Mouse (Mus musculus) limb, embryonic 10.5 days (tissue): ENCODE measurements around the gene Zfp82. TPM values are rescaled to one million over a fixed set of nuclear protein-coding genes. Genes with fewer than 3 reads are reported as not detected.

Experiments
- DNase-seq: peaks from one replicate; pipeline ENCODE4 v3.0.0-alpha.2; 2017; ENCODE audit warnings: low spot score
- H3K27ac ChIP-seq: fragments of 300-500 bp; sonication (generic); 2 replicates; pipeline ENCODE4 v1.5.1; 2016; ENCODE audit warnings: mild to moderate bottlenecking
- H3K27me3 ChIP-seq: fragments of 300-500 bp; sonication (generic); 2 replicates; pipeline ENCODE4 v1.6.1; 2016; ENCODE audit warnings: low read depth, mild to moderate bottlenecking; ENCODE audit not compliant: poor library complexity, severe bottlenecking
- H3K36me3 ChIP-seq: fragments of 300-500 bp; sonication (generic); 2 replicates; pipeline ENCODE4 v1.6.1; 2016; ENCODE audit warnings: mild to moderate bottlenecking, moderate library complexity
- H3K4me1 ChIP-seq: fragments of 300-500 bp; sonication (generic); 2 replicates; pipeline ENCODE4 v1.6.1; 2016
- H3K4me3 ChIP-seq: fragments of 300-500 bp; sonication (generic); 2 replicates; pipeline ENCODE4 v1.5.1; 2016; ENCODE audit warnings: mild to moderate bottlenecking, moderate library complexity
- H3K9me3 ChIP-seq: fragments of 300-500 bp; sonication (generic); replicated peaks from 2 replicates; pipeline ENCODE4 v1.6.1; 2016; ENCODE audit warnings: mild to moderate bottlenecking
- WGBS: fragments of 180-500 bp; shearing (Covaris S2); methylation state at CpG from one replicate; pipeline ENCODE4 v1.1.7; 2016; 5-methylcytosine and 5-hydroxymethylcytosine counted together
- polyA plus RNA-seq: library from polyadenylated mRNA; unstranded; fragments of >200 nt; fragmentation: Nextera tagmentation; extraction: Ambion mirVana; gene quantifications from 2 replicates; pipeline ENCODE4 v1.2.1, GENCODE M21; 2016

The Zfp82 gene
- polyA plus RNA-seq, 1 experiment from 2014 or later, result 5.3 TPM

DNA sequence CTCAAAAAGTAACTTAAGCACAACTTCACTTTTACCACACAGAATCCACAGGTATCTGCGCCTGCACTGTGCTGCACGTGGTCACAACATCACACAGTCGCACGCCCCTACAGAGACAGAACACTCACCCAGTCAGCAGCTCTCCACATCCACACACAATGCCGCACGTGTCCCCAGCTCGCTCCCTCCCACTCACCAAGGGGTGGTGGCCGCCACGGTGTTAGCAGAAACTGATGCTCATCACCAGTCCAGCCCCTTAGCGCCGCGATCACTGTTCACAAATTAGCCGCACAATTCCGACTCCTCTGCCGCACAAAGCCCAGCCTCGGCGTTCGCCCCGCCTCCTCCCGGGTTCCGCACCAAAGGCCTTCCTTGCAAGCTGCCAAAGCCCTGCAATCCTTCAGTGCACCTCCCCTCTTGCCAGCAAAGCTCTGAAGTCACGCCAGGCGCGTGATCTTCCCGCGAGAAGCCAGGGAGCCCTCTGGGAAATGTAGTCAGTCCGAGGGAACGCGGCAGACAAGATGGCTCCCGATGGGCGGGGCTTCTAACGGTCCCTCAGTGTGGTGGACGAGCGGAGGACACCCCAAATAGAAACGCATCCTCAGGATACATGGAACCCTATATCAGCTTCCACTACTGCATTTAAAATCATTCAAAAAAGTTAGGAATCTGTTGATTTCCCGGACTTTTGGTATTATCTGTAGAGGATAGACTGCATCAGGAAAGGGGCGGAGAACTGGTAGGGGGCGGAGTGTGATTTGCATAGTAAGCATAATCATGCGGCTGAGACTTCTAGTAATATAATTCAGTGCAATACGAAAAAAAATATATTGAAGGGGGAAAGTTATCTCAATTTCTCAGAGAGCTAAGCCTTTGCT is 17.6 kb upstream of the Zfp82 start, which contains the start of the genes Gm26920 and Zfp566:
Gene Gm26920 (minus strand): TSS at position 319 of the 878 bp plus-strand sequence.
Gene Zfp566 (minus strand): TSS at position 436 of the 878 bp plus-strand sequence.
- H3K4me1 ChIP-seq, result peaks cover 35% of the 10 kb centered on the region
- H3K27ac ChIP-seq, result peak within 1 kb of the TSS; percentile 90
- peaks cover 27% of the 10 kb centered on the region for H3K36me3 ChIP-seq
- H3K9me3 ChIP-seq, result no peaks in the 10 kb centered on the region
- H3K4me3 ChIP-seq, result peak within 1 kb of the TSS; percentile 81
- DNase-seq, result peak; percentile 96
- WGBS, result under 1% methylated on average over 40 of the region's 40 CpGs
- no peaks in the 10 kb centered on the region for H3K27me3 ChIP-seq

DNA sequence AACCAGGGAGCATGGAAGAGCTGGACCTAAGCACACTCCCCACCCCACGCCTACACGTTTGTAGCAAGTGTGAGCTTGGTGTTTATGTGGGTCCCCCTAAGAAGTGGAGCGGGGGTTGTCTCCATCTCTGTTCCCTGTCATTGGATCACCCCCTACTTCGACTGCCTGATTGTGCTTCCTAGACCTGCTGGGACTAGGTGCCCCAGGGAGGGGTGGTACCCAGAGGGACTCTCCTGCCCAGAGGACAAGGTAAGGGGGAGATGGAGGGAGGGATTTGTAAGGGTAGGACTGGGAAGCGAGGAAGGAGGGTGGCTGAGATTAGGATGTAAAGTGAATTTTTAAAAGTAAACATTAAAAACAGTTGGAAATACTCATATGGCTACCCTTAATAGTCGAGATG is 16.7 kb upstream of the Zfp82 start:
- Histone ChIP-seq H3K9me3 (no peaks in the 10 kb centered on the region), H3K4me3 (peak overlapping the region; percentile 81), H3K27me3 (no peaks in the 10 kb centered on the region), H3K4me1 (peaks cover 32% of the 10 kb centered on the region), H3K27ac (peak overlapping the region; percentile 90), H3K36me3 (peaks cover 37% of the 10 kb centered on the region)
- DNase-seq, result peak; percentile 33
- 13% methylated on average over 6 of the region's 6 CpGs for WGBS

DNA sequence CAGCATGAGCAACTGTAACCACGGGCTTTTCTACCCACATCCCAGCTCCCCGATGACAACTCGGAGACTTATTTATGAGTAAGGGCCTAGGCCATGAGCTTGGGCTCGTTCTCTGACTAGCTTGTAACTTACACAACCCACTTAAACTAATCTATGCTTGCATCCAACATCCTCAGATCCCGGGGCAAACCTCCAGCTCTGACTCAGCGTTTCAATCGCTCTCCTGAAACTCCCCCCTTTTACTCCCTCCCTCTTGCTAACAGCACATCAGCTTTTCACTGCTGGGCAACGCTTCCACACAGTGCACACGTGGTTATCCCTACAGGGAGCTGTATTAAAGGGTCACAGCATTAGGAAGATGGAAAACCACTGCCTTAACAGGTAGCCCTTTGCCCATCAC is 13.8 kb upstream of the Zfp82 start:
- Histone ChIP-seq H3K36me3 (peaks cover 66% of the 10 kb centered on the region), H3K27ac (no peak overlapping the region), H3K4me3 (no peak overlapping the region), H3K27me3 (no peaks in the 10 kb centered on the region), H3K9me3 (no peaks in the 10 kb centered on the region), H3K4me1 (peaks cover 26% of the 10 kb centered on the region)
- WGBS, result 92% methylated on average over 9 of the region's 9 CpGs
- DNase-seq, result no peak

DNA sequence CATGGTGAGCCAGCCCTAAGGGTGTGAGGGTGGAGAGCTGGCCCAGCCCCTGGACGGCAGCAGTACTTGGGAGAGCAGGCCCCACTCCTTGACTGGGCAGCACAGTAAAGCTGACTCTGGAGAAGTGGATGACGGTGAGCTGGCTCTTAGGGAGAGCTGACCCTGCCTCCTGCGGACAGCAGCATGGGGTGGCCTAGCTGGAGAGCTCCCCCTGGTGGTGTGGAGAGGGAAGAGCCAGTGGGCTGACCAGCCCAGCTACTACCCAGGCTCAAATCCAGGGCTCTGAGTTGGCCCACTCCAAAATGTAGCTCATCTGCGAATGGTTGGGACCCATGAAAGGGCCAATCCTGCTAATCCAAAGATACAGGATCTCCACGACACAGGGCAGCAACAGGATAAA is 8.1 kb downstream of the Zfp82 start:
- H3K4me3 ChIP-seq, result no peak overlapping the region
- no peak for DNase-seq
- H3K27ac ChIP-seq, result no peak overlapping the region
- H3K27me3 ChIP-seq, result no peaks in the 10 kb centered on the region
- H3K36me3 ChIP-seq, result peaks cover 75% of the 10 kb centered on the region
- H3K4me1 ChIP-seq, result no peaks in the 10 kb centered on the region
- no peaks in the 10 kb centered on the region for H3K9me3 ChIP-seq
- WGBS, result 83% methylated on average over 5 of the region's 5 CpGs

DNA sequence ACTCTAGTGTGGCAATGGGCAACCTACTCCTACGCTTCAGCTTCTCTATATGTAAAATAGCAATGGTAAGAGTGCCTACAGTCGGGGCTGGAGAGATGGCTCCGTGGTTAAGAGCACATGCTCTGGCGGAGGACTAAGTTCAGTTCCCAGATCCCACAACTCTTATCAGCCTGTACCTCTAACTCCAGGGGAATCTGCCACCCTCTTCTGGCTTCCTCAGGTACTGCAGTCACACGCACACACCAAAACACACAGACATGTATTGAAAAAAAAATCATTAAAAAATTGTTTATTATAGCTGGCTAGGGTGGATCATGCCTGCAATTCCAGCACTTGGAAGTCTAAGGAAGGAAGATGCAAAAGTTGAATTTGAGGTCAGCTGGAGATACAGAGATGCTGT is 10.2 kb downstream of the Zfp82 start:
- 85% methylated on average over 5 of the region's 5 CpGs for WGBS
- Histone ChIP-seq H3K36me3 (peaks cover 83% of the 10 kb centered on the region), H3K27me3 (no peaks in the 10 kb centered on the region), H3K9me3 (no peaks in the 10 kb centered on the region), H3K27ac (no peak overlapping the region), H3K4me3 (no peak overlapping the region), H3K4me1 (no peaks in the 10 kb centered on the region)
- peak; percentile 40 for DNase-seq

DNA sequence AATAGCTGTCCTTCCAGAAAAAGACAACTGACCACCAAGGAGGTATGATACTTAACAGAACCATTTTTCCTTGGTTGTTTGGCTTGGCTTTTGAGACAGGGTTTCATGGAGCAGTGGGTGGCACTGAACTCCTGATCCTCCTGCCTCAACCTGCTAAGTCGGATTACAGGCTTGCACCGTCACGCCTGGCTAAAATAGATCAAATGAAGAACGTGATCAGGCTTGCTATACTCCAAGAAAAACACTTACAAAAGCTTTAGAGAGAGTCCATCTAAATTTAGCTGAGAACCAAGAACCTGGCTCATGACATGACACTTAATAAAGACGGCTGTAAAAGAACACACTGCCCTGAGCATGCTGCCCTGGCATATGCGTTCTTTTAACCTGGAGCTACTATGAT is 12.4 kb downstream of the Zfp82 start:
- Histone ChIP-seq H3K9me3 (no peaks in the 10 kb centered on the region), H3K4me3 (no peak overlapping the region), H3K36me3 (peaks cover 89% of the 10 kb centered on the region), H3K27ac (no peak overlapping the region), H3K4me1 (no peaks in the 10 kb centered on the region), H3K27me3 (no peaks in the 10 kb centered on the region)
- WGBS, result 88% methylated on average over 6 of the region's 6 CpGs
- no peak for DNase-seq

DNA sequence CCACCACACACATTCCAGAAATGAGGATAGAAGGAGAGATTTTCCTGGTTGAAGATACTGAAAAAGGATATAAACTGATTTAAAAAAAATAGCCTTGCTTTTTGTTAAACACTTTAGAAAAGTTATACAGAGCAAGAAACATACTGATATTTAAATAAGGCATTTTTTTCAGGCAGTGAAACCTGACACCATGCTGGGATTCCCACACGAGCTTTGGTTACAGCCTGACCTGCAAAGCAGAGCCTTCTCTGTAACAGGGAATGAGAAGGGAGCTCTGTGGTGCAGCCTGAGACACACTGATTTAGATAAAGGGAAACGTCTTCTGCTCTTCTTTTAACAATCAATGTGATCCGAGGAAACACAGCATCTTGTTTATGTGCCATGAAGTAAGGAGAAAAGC is 19.1 kb downstream of the Zfp82 start:
- Histone ChIP-seq H3K4me3 (no peak overlapping the region), H3K27ac (no peak overlapping the region), H3K27me3 (no peaks in the 10 kb centered on the region), H3K4me1 (peaks cover 18% of the 10 kb centered on the region), H3K9me3 (no peaks in the 10 kb centered on the region), H3K36me3 (peaks cover 43% of the 10 kb centered on the region)
- 8% methylated on average over 3 of the region's 3 CpGs for WGBS
- no peak for DNase-seq

DNA sequence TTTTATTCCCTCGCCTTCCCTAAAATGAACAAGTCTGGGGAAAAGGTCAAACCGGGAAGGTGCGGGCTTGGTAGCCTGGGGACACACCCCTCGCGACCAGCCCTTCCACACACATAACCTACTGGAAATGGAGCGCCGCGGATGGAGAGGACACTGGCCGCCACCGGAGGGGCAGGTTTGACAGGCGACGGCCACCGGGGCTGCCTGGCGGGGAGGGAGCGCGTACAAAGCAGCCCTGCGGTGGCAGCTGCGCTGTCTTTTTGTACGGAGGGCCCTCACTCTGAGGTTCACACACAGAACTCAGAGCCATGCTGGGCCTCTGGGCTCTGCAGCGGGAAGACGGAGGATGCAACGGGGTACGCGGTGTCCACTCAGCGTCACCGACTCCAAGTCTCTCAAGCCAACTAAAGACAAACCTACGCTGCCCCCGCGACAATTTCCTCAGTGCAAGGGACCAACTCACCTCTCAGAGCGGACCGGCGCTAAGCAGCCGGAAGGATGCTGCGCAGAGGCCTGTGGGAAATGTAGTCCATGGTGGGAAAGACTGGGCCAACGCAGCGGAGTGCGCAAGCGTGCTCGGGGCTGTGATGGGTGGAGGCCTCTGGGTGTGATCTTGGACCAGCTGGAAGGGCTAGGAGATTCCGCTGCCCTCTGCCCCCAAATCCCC is 21.7 kb downstream of the Zfp82 start, which contains the start of gene Zfp14:
Gene Zfp14 (minus strand): TSS at position 499 of the 667 bp plus-strand sequence.
- Histone ChIP-seq H3K4me1 (peaks cover 18% of the 10 kb centered on the region), H3K36me3 (peaks cover 18% of the 10 kb centered on the region), H3K27me3 (no peaks in the 10 kb centered on the region), H3K9me3 (no peaks in the 10 kb centered on the region), H3K27ac (peak within 1 kb of the TSS; percentile 88), H3K4me3 (peak within 1 kb of the TSS; percentile 82)
- WGBS, result under 1% methylated on average over 40 of the region's 40 CpGs
- peak; percentile 90 for DNase-seq

DNA sequence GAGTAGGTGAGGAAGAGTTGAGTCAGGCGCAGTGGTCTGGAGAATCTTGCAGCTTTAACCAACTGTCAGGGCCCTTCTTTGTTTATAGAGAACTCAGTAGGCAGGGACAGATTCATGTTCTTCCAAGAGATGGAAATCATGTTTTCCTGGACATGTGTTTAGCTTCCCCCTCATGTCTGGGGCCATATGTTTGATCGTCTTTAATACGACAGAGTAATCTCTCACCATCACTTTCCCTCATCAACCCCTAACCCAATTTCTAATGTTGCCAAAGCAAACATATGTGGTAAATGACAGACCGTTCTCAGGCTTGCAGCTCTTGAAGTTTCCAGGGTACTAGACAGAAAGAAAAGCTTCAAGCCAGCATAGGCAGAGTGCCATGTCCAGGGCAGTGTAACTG is 24.6 kb downstream of the Zfp82 start:
- 97% methylated on average over 4 of the region's 4 CpGs for WGBS
- H3K27ac ChIP-seq, result no peak overlapping the region
- no peaks in the 10 kb centered on the region for H3K9me3 ChIP-seq
- H3K4me3 ChIP-seq, result no peak overlapping the region
- peaks cover 14% of the 10 kb centered on the region for H3K4me1 ChIP-seq
- H3K27me3 ChIP-seq, result no peaks in the 10 kb centered on the region
- H3K36me3 ChIP-seq, result peaks cover 7% of the 10 kb centered on the region; the same call in 1 of the 2 replicates
- no peak for DNase-seq

DNA sequence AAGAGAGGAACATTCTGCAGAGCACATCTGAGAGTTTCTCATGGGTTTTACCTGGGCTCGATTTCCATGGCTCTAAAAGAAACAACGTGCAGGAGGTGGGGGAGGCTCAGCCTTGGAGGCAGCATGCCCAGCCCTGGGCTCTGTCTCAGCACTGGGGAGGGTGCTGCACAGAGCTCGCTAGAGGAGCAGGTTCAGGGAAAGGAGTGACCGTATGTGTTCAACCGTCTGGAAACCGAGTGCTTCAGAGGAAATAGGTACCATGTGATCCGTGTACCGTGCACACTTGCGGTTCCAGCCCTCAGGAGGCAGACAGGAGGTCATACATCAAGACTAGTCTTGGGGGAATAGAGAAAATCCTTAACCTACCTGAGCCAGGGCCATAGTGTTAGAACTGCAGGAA is 28.3 kb downstream of the Zfp82 start:
- Histone ChIP-seq H3K4me3 (no peak overlapping the region), H3K9me3 (no peaks in the 10 kb centered on the region), H3K27ac (no peak overlapping the region), H3K36me3 (peaks cover 6% of the 10 kb centered on the region; the same call in 1 of the 2 replicates), H3K27me3 (no peaks in the 10 kb centered on the region), H3K4me1 (0 out of 2 replicates have a peak, but pooled peaks cover 2% of the 10 kb centered on the region)
- DNase-seq, result no peak
- 61% methylated on average over 9 of the region's 9 CpGs for WGBS

DNA sequence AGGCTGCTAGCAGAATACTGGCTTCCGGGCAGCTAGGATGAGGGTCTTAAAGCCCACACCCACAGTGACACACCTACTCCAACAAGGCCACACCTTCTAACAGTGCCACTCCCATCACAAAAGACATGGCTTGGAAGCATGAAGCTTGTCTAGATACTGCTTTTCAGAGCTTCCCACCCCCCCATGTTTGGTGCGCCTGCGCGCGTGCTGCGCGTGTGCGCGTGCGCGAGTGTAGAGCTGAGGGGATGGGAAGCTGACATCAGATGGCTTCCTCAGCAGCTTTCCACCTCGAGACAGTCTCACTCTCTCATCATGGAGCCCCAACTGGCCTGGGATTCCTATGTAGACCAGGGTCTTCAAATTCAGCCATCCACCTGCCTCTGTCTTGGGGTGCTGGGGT is 38.4 kb downstream of the Zfp82 start:
- Histone ChIP-seq H3K36me3 (peaks cover 16% of the 10 kb centered on the region), H3K4me1 (no peaks in the 10 kb centered on the region), H3K4me3 (no peak overlapping the region), H3K27me3 (no peaks in the 10 kb centered on the region), H3K27ac (no peak overlapping the region), H3K9me3 (no peaks in the 10 kb centered on the region)
- 95% methylated on average over 12 of the region's 12 CpGs for WGBS
- DNase-seq, result no peak

DNA sequence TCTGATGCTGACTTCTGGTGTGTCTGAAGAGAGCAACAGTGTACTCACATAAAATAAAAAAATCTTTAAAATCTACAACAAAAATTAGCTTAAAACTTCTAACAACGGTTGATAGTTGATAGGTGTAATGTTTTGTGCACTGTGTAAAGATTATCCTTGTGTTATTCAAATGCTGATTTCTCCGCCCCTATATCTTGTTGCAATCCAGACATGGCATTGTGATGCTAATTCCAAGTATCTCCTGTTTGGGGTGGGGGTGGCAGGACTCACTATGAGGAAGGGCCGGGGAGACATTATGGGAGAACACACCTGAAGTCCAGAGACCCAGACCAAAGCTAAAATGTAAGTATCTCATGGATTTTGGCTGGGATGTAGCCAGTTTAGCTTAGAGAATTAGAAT is 41.3 kb downstream of the Zfp82 start:
- no peak overlapping the region for H3K27ac ChIP-seq
- WGBS, result 94% methylated on average over 3 of the region's 3 CpGs
- H3K4me1 ChIP-seq, result peaks cover 9% of the 10 kb centered on the region; the same call in 1 of the 2 replicates
- no peaks in the 10 kb centered on the region for H3K9me3 ChIP-seq
- DNase-seq, result no peak
- H3K27me3 ChIP-seq, result no peaks in the 10 kb centered on the region
- H3K4me3 ChIP-seq, result no peak overlapping the region
- H3K36me3 ChIP-seq, result peaks cover 23% of the 10 kb centered on the region

DNA sequence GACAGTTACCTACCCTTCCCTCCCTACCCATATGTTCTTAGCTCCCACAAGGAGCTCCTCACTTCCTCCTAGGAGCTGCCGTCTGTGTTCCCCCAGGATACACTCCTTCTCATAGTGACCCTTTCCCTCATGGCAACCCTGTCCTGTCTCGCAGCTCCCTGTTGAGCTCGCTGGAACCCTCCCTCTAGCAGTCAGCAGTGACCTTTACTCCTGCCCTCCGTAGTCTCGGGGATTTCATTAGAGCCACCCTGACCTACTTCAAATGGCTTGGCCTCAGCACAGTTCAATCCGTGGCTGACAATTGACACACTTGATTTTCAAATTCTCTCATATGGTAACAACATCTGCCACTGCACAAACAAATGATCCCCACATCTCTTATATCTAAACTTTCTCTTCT is 42.0 kb downstream of the Zfp82 start:
- H3K27ac ChIP-seq, result no peak overlapping the region
- WGBS, result 35% methylated on average over 6 of the region's 6 CpGs

More for the DNA sequence above, 42.0 kb downstream of the Zfp82 start:
- no peak overlapping the region for H3K4me3 ChIP-seq
- no peaks in the 10 kb centered on the region for H3K27me3 ChIP-seq
- H3K9me3 ChIP-seq, result no peaks in the 10 kb centered on the region
- peaks cover 12% of the 10 kb centered on the region; the same call in 1 of the 2 replicates for H3K4me1 ChIP-seq
- DNase-seq, result no peak
- H3K36me3 ChIP-seq, result peaks cover 29% of the 10 kb centered on the region
